Mouse (Mus musculus): ENCODE measurements around the gene Gje1.
A peak's percentile ranks its signal among the peaks of the same experiment; 100 is the strongest.

The Gje1 gene

GRCm38 (mm10) chr10:14718114-14718513 is at the start of gene Gje1:
Gje1 (minus strand) TSS chr10:14718214.
- DNase-seq (ENCODE audit: low spot score in 2 of 2), result no peak

GRCm38 (mm10) chr10:14760618-14761017 is 42.6 kb upstream of the Gje1 start:
- DNase-seq (ENCODE audit: low spot score in 2 of 2), result no peak

GRCm38 (mm10) chr10:14759665-14760558 is 41.9 kb upstream of the Gje1 start:
- DNase-seq (ENCODE audit: low spot score in 2 of 2), result peak in 1 of 2 experiments; percentile 7

- no peak for DNase-seq (ENCODE audit: low spot score in 2 of 2)
Observed at GRCm38 (mm10) chr10:14734285-14734684, 16.3 kb upstream of the Gje1 start.

- DNase-seq (ENCODE audit: low spot score in 2 of 2), result peak in 1 of 2 experiments; percentile 13
Observed at GRCm38 (mm10) chr10:14725671-14726070, 7.7 kb upstream of the Gje1 start.

- DNase-seq (ENCODE audit: low spot score in 2 of 2), result peak; percentile 95 to 97
Observed at GRCm38 (mm10) chr10:14705072-14706066, 12.6 kb downstream of the Gje1 start, which contains the start of the genes Vta1 and Nmbr. Vta1 (minus strand) TSS chr10:14705560. Nmbr (plus strand) TSS chr10:14705591.

- no peak for DNase-seq (ENCODE audit: low spot score in 2 of 2)
Observed at GRCm38 (mm10) chr10:14703830-14704420, 14.1 kb downstream of the Gje1 start.

GRCm38 (mm10) chr10:14703239-14703638 is 14.8 kb downstream of the Gje1 start:
- DNase-seq (ENCODE audit: low spot score in 2 of 2), result no peak

GRCm38 (mm10) chr10:14690349-14690748 is 27.7 kb downstream of the Gje1 start:
- DNase-seq (ENCODE audit: low spot score in 2 of 2), result no peak

GRCm38 (mm10) chr10:14688785-14689442 is 29.1 kb downstream of the Gje1 start:
- no peak for DNase-seq (ENCODE audit: low spot score in 2 of 2)

GRCm38 (mm10) chr10:14685663-14686062 is 32.4 kb downstream of the Gje1 start:
- DNase-seq (ENCODE audit: low spot score in 2 of 2), result no peak

- no peak for DNase-seq (ENCODE audit: low spot score in 2 of 2)
Observed at GRCm38 (mm10) chr10:14666147-14666546, 51.9 kb downstream of the Gje1 start.
